Mouse (Mus musculus) midbrain, embryonic 15.5 days (tissue): ENCODE data around the gene Ric8b. TPM values are rescaled to one million over a fixed set of nuclear protein-coding genes. Genes with fewer than 3 reads are reported as not detected.

Experiments
- ATAC-seq: fragments of 200-750 bp; cut with Nextera tagmentation; replicated peaks from 2 replicates; pipeline ENCODE4 v1.8.0; 2017; ENCODE audit warnings: moderate TSS enrichment
- H3K27ac ChIP-seq: fragments of 300-500 bp; sonication (generic); 2 replicates; pipeline ENCODE4 v1.5.1; 2015; ENCODE audit warnings: mild to moderate bottlenecking, inconsistent platforms
- H3K27me3 ChIP-seq: fragments of 300-500 bp; sonication (generic); replicated peaks from 2 replicates; pipeline ENCODE4 v1.6.1; 2015; ENCODE audit warnings: inconsistent platforms
- H3K36me3 ChIP-seq: fragments of 300-500 bp; sonication (generic); replicated peaks from 2 replicates; pipeline ENCODE4 v1.6.1; 2015; ENCODE audit warnings: inconsistent platforms
- H3K4me1 ChIP-seq: fragments of 300-500 bp; sonication (generic); 2 replicates; pipeline ENCODE4 v1.6.1; 2015; ENCODE audit warnings: inconsistent platforms
- H3K4me2 ChIP-seq: fragments of 300-500 bp; sonication (generic); 2 replicates; pipeline ENCODE4 v1.6.1; 2015; ENCODE audit warnings: inconsistent platforms, mild to moderate bottlenecking, moderate library complexity
- H3K4me3 ChIP-seq: fragments of 300-500 bp; sonication (generic); 2 replicates; pipeline ENCODE4 v1.5.1; 2015; ENCODE audit warnings: mild to moderate bottlenecking, inconsistent platforms
- H3K9ac ChIP-seq: fragments of 300-500 bp; sonication (generic); 2 replicates; pipeline ENCODE4 v1.6.1; 2015; ENCODE audit warnings: mild to moderate bottlenecking, inconsistent platforms
- H3K9me3 ChIP-seq: fragments of 300-500 bp; sonication (generic); 2 replicates; pipeline ENCODE4 v1.6.1; 2016; ENCODE audit warnings: inconsistent platforms
- WGBS: fragments of 180-500 bp; shearing (Covaris S2); methylation state at CpG from one replicate; pipeline ENCODE4 v1.1.7; 2015; ENCODE audit warnings: mixed read lengths; 5-methylcytosine and 5-hydroxymethylcytosine counted together
- polyA plus RNA-seq: library from polyadenylated mRNA; unstranded; fragments of >200 nt; fragmentation: Nextera tagmentation; extraction: Ambion mirVana; gene quantifications from 2 replicates; pipeline ENCODE4 v1.2.1, GENCODE M21; 2015

Ric8b gene
- polyA plus RNA-seq, 1 experiment from 2014 or later, result 51.8 TPM

DNA sequence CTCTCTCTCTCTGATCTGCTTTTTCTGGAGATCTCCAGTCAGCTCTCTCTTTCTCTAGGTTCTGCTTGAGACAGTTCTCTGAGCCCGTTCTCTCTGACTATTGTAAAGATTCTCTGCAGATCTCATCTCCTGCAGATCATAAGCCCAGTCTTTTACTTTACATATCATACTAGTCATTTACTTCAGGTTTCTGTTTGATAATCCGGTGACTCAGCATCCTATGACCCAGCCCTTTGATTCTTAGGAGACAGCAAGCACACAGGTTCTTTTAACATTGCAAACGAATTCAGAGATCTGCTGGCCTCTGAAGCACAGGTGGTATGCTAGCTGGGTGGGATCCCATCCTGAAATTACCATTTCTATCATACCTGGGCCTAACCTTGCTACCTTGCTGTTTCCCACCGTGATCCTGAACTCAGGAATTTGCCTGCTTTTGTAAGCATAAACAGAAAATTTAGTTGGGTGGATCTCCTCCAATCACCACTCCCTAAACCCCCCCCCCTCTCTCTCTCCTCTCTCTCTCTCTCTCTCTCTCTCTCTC, 133.3 kb downstream of the Ric8b start:
- Histone ChIP-seq H3K9me3 (no peaks in the 10 kb centered on the region), H3K36me3 (no peaks in the 10 kb centered on the region), H3K4me3 (no peak overlapping the region), H3K4me2 (no peak overlapping the region), H3K27ac (no peak overlapping the region), H3K4me1 (no peaks in the 10 kb centered on the region), H3K27me3 (no peaks in the 10 kb centered on the region), H3K9ac (no peak overlapping the region)
- no peak for ATAC-seq
- WGBS, result 66% methylated on average over 4 of the region's 4 CpGs

DNA sequence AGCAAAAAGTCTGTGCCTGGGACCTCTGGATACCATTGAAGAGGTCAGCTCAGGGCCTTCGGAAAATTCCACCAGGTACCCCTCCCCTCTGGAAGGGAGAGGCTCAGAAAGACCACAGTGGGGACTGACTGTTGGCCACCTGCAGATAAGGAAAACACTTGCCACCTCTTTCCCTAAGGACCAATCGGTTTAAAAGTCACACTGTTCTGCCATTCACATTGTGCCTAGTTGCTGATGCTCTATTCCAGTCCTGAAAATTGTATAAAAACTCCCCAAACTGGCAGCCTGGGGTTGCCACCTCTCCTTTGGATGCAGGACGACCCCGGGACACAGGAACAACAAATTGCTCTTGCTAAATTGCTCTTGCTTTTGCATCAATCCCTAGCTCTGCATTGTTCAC, 135.0 kb downstream of the Ric8b start:
- no peak overlapping the region for H3K9ac ChIP-seq
- no peaks in the 10 kb centered on the region for H3K36me3 ChIP-seq
- no peaks in the 10 kb centered on the region for H3K27me3 ChIP-seq
- H3K9me3 ChIP-seq, result no peaks in the 10 kb centered on the region
- H3K4me2 ChIP-seq, result no peak overlapping the region
- 46% methylated on average over 4 of the region's 4 CpGs for WGBS
- no peak for ATAC-seq
- no peak overlapping the region for H3K4me3 ChIP-seq
- H3K27ac ChIP-seq, result no peak overlapping the region
- no peaks in the 10 kb centered on the region for H3K4me1 ChIP-seq

DNA sequence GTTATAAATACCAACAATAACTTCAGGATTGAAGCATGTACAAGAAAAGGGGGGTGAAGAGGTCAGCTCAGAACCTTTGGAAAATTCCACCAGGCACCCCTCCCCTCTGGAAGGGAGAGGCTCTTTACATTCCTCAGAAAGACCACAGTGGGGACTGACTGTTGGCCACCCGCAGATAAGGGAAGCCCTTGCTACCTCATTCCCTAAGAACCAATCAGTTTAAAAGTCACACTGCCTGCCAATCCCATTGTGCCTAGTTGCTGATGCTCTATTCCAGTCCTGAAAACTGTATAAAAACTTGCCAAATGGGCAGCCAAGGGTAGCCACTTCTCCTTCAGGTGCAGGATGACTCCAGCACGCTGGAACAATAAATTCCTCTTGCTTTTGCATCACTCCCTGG, 137.5 kb downstream of the Ric8b start:
- 84% methylated on average over 2 of the region's 2 CpGs for WGBS
- H3K36me3 ChIP-seq, result no peaks in the 10 kb centered on the region
- no peaks in the 10 kb centered on the region for H3K4me1 ChIP-seq
- ATAC-seq, result no peak
- H3K4me3 ChIP-seq, result no peak overlapping the region
- no peaks in the 10 kb centered on the region for H3K27me3 ChIP-seq
- H3K9ac ChIP-seq, result no peak overlapping the region
- H3K27ac ChIP-seq, result no peak overlapping the region
- no peaks in the 10 kb centered on the region for H3K9me3 ChIP-seq
- no peak overlapping the region for H3K4me2 ChIP-seq

Other genes with a start within 250 kb of the Ric8b start
- gene Rfx4, start 161.6 kb upstream of the Ric8b start, polyA plus RNA-seq, result 16.1 and 17.2 TPM in 2 replicates
- gene Fhl4, start 184.9 kb downstream of the Ric8b start, polyA plus RNA-seq, result 2.4 and 2.6 TPM in 2 replicates
- gene Tmem263, start 185.0 kb downstream of the Ric8b start, polyA plus RNA-seq, result 52.3 and 52.8 TPM in 2 replicates
- gene Mterf2, start 210.4 kb downstream of the Ric8b start, polyA plus RNA-seq, result 27.0 and 27.9 TPM in 2 replicates